Mouse (Mus musculus) megakaryocyte, embryonic 14.5 days (primary cell): ENCODE measurements around the gene Mecr.

ENCODE experiments used
- FLI1 ChIP-seq: IDR thresholded peaks from 2 replicates; pipeline ENCODE4 v1.6.1; 2012; ENCODE audit warnings: low read length, inconsistent platforms, mixed read lengths
- GATA1 ChIP-seq: IDR thresholded peaks from 3 replicates; pipeline ENCODE4 v1.6.1; 2012; ENCODE audit warnings: mixed read lengths, low read length, inconsistent platforms, borderline replicate concordance

- TF ChIP-seq GATA1 (no peak), FLI1 (no peak)
Observed at GRCm38 (mm10) chr4:131815774-131816173, 27.5 kb upstream of the Mecr start.
